Mouse (Mus musculus): ENCODE data around the gene Polr2j.

Polr2j gene

GRCm38 (mm10) chr5:136163807-136164474, 47.5 kb downstream of the Polr2j start:
- in situ Hi-C loops (cut with MboI): no loop called here

- in situ Hi-C loops (cut with MboI): no loop called here
These were observed 48.8 kb downstream of the Polr2j start for GRCm38 (mm10) chr5:136165246-136165645.

- in situ Hi-C loops (cut with MboI): no loop called here
These were observed 50.9 kb downstream of the Polr2j start for GRCm38 (mm10) chr5:136167296-136167695.

- in situ Hi-C loops (cut with MboI): no loop called here
These were observed 51.6 kb downstream of the Polr2j start for GRCm38 (mm10) chr5:136168071-136168470.

- in situ Hi-C loops (cut with MboI): no loop called here
These were observed 53.4 kb downstream of the Polr2j start for GRCm38 (mm10) chr5:136169626-136170511.

- in situ Hi-C loops (cut with MboI): no loop called here
These were observed 54.3 kb downstream of the Polr2j start, which contains the start of gene Orai2 for GRCm38 (mm10) chr5:136170512-136171362. TSS of gene Orai2 (minus strand) at chr5:136170713.

- in situ Hi-C loops (cut with MboI): no loop called here
These were observed 55.2 kb downstream of the Polr2j start for GRCm38 (mm10) chr5:136171363-136172341.

All from mature B cell (primary cell).